Mouse (Mus musculus) liver, postnatal 0 days (tissue): ENCODE data around the gene Ostf1.

Source experiments
- CTCF ChIP-seq: sonication (generic); IDR thresholded peaks from 2 replicates; pipeline ENCODE4 v1.5.1; 2016; ENCODE audit warnings: antibody characterized with exemption, low read depth
- EP300 ChIP-seq: IDR thresholded peaks from 2 replicates; pipeline ENCODE4 v1.6.1; 2016; ENCODE audit warnings: antibody characterized with exemption, low read depth, mild to moderate bottlenecking

DNA sequence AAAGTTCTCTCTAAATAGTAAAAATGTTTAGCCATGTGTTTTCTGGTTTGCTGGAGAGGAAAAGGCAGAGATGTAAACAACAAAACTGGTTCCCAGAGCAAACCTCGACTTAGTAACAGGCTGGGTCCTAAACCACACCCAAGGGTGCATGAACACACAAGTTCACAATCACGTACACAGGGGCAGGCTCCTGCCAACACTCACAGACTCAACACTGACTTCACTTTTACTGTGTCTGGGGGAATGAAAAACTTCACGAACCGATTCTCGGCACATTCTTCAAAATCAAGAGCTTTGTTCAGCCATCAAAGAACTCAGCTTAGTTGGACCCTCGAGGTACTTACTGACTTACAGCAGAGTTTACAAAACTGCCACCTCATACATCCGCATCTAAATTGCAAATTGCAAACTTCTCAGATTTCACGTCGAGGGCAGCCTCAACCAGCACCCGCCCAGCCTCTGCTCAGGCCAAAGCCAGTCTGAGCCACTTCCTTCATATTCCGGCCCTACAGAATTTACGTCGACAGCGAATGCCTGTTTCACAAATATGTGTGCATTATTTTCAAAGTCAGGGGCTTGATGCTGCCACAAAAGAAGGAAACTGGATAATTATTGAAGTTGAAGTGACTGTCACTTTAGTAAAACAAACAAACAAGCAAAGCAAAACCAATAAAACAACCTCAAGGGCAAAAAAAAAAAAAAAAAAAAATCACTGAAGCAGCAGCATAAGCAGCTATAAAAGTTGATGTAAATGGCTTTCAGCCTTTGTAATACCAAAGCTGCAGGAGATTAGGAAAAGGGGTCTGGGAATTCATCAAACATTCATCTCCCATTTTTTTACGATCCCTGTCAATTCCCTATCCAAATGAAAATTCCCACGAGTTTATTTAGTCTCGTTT lies 1.2 kb downstream of the Ostf1 start:
- TF ChIP-seq EP300 (no peak), CTCF (no peak)
